Mouse (Mus musculus) hindbrain, embryonic 16.5 days (tissue): ENCODE measurements at regions not wholly inside any gene's neighbourhood (a gene's known extent, or its start where the extent isn't known, plus 50 kb on each side); places are given as distances from the start of the nearest gene placed in this dataset.

Experiments used
- ATAC-seq: fragments of 200-750 bp; cut with Nextera tagmentation; 2 replicates; pipeline ENCODE4 v1.8.0; 2017; ENCODE audit warnings: moderate TSS enrichment, moderate library complexity
- H3K27ac ChIP-seq: fragments of 300-500 bp; sonication (generic); 2 replicates; pipeline ENCODE4 v1.5.1; 2014; ENCODE audit warnings: low read depth, mild to moderate bottlenecking, control low read depth, low read length, moderate library complexity
- H3K27me3 ChIP-seq: fragments of 300-500 bp; sonication (generic); replicated peaks from 2 replicates; pipeline ENCODE4 v1.6.1; 2014; ENCODE audit warnings: low read length; ENCODE audit not compliant: control insufficient read depth, insufficient read depth
- H3K36me3 ChIP-seq: fragments of 300-500 bp; sonication (generic); 2 replicates; pipeline ENCODE4 v1.6.1; 2014; ENCODE audit warnings: mild to moderate bottlenecking, low read length, moderate library complexity, mixed read lengths; ENCODE audit not compliant: control insufficient read depth, insufficient read depth
- H3K4me1 ChIP-seq: fragments of 300-500 bp; sonication (generic); 2 replicates; pipeline ENCODE4 v1.6.1; 2014; ENCODE audit warnings: low read depth, low read length; ENCODE audit not compliant: control insufficient read depth, insufficient read depth
- H3K4me2 ChIP-seq: fragments of 300-500 bp; sonication (generic); 2 replicates; pipeline ENCODE4 v1.6.1; 2014; ENCODE audit warnings: mild to moderate bottlenecking, low read length, control low read depth, moderate library complexity
- H3K4me3 ChIP-seq: fragments of 300-500 bp; sonication (generic); 2 replicates; pipeline ENCODE4 v1.5.1; 2014; ENCODE audit warnings: mild to moderate bottlenecking, low read length, control low read depth, moderate library complexity
- H3K9ac ChIP-seq: fragments of 300-500 bp; sonication (generic); 2 replicates; pipeline ENCODE4 v1.6.1; 2014; ENCODE audit warnings: low read depth, mild to moderate bottlenecking, control low read depth, low read length, moderate library complexity
- H3K9me3 ChIP-seq: fragments of 300-500 bp; sonication (generic); 2 replicates; pipeline ENCODE4 v1.6.1; 2014; ENCODE audit warnings: mild to moderate bottlenecking, low read length, moderate library complexity; ENCODE audit not compliant: control insufficient read depth
- WGBS: fragments of 180-500 bp; shearing (Covaris S2); extraction: QIAGEN DNeasy Blood & Tissue Kit; methylation state at CpG from one replicate; pipeline ENCODE4 v1.1.7; 2014; 5-methylcytosine and 5-hydroxymethylcytosine counted together

DNA sequence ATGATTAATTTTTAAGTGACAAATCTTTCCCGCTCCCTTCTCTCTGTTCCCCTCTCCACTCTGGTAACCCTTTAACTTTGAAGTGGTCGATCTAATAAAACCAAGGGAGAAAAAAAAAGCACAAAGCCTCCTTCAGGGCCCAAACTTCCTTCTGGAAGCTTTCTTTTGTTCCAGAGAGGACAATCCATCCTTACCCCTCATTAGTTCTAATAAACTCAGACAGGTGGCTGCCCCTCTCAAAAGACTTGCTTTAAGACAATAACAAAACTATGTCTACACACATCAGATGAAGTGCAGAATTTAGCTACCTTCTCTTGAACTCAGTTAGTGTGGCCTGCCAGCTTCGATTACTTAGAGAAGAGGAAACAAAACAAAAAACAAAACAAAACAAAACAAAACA is 94.6 kb upstream of the Fat1 start:
- Histone ChIP-seq H3K36me3 (no peaks in the 10 kb centered on the region), H3K27ac (no peak overlapping the region), H3K4me3 (no peak overlapping the region), H3K4me2 (no peak overlapping the region), H3K4me1 (no peaks in the 10 kb centered on the region), H3K9ac (no peak overlapping the region), H3K27me3 (no peaks in the 10 kb centered on the region), H3K9me3 (no peaks in the 10 kb centered on the region)
- WGBS, result 32% methylated on average over 3 of the region's 3 CpGs
- ATAC-seq, result no peak

GRCm38 (mm10) chr8:44844362-44844761 is 90.9 kb upstream of the Fat1 start:
- Histone ChIP-seq H3K4me3 (no peak overlapping the region), H3K36me3 (no peaks in the 10 kb centered on the region), H3K9me3 (no peaks in the 10 kb centered on the region), H3K27ac (no peak overlapping the region), H3K4me2 (no peak overlapping the region), H3K4me1 (no peaks in the 10 kb centered on the region), H3K9ac (no peak overlapping the region), H3K27me3 (no peaks in the 10 kb centered on the region)
- ATAC-seq, result no peak
- 92% methylated on average over 1 of the region's 1 CpGs for WGBS

GRCm38 (mm10) chr8:44852223-44852622 is 83.0 kb upstream of the Fat1 start:
- no peaks in the 10 kb centered on the region for H3K4me1 ChIP-seq
- H3K4me3 ChIP-seq, result no peak overlapping the region
- WGBS, result 71% methylated on average over 4 of the region's 4 CpGs
- no peak for ATAC-seq
- no peak overlapping the region for H3K27ac ChIP-seq
- H3K9me3 ChIP-seq, result no peaks in the 10 kb centered on the region
- H3K9ac ChIP-seq, result no peak overlapping the region
- H3K36me3 ChIP-seq, result no peaks in the 10 kb centered on the region
- no peak overlapping the region for H3K4me2 ChIP-seq
- H3K27me3 ChIP-seq, result no peaks in the 10 kb centered on the region

GRCm38 (mm10) chr8:44855115-44855514 is 80.1 kb upstream of the Fat1 start:
- H3K4me2 ChIP-seq, result no peak overlapping the region
- ATAC-seq, result no peak
- H3K9me3 ChIP-seq, result no peaks in the 10 kb centered on the region
- H3K36me3 ChIP-seq, result no peaks in the 10 kb centered on the region
- no peaks in the 10 kb centered on the region for H3K4me1 ChIP-seq
- H3K27me3 ChIP-seq, result no peaks in the 10 kb centered on the region
- 82% methylated on average over 4 of the region's 4 CpGs for WGBS
- no peak overlapping the region for H3K27ac ChIP-seq
- no peak overlapping the region for H3K4me3 ChIP-seq
- H3K9ac ChIP-seq, result no peak overlapping the region

GRCm38 (mm10) chr8:44867202-44867601 is 68.0 kb upstream of the Fat1 start:
- H3K4me3 ChIP-seq, result no peak overlapping the region
- H3K4me1 ChIP-seq, result no peaks in the 10 kb centered on the region
- 82% methylated on average over 6 of the region's 6 CpGs for WGBS
- no peak overlapping the region for H3K9ac ChIP-seq
- no peaks in the 10 kb centered on the region for H3K27me3 ChIP-seq
- H3K4me2 ChIP-seq, result no peak overlapping the region
- H3K9me3 ChIP-seq, result no peaks in the 10 kb centered on the region
- H3K36me3 ChIP-seq, result no peaks in the 10 kb centered on the region
- H3K27ac ChIP-seq, result no peak overlapping the region
- ATAC-seq, result no peak

- 82% methylated on average over 5 of the region's 5 CpGs for WGBS
- H3K27ac ChIP-seq, result no peak overlapping the region
- no peaks in the 10 kb centered on the region for H3K27me3 ChIP-seq
- H3K4me3 ChIP-seq, result no peak overlapping the region
- H3K9me3 ChIP-seq, result no peaks in the 10 kb centered on the region
- H3K4me2 ChIP-seq, result no peak overlapping the region
- ATAC-seq, result no peak
- H3K36me3 ChIP-seq, result no peaks in the 10 kb centered on the region
- no peak overlapping the region for H3K9ac ChIP-seq
- no peaks in the 10 kb centered on the region for H3K4me1 ChIP-seq
Measured at GRCm38 (mm10) chr8:44867666-44868065, 67.6 kb upstream of the Fat1 start.

- Histone ChIP-seq H3K36me3 (no peaks in the 10 kb centered on the region), H3K4me3 (no peak overlapping the region), H3K27me3 (no peaks in the 10 kb centered on the region), H3K9me3 (no peaks in the 10 kb centered on the region), H3K4me1 (no peaks in the 10 kb centered on the region), H3K9ac (no peak overlapping the region), H3K27ac (no peak overlapping the region), H3K4me2 (no peak overlapping the region)
- WGBS, result 77% methylated on average over 5 of the region's 5 CpGs
- ATAC-seq, result no peak
Measured at GRCm38 (mm10) chr8:44877066-44877465, 58.2 kb upstream of the Fat1 start.

DNA sequence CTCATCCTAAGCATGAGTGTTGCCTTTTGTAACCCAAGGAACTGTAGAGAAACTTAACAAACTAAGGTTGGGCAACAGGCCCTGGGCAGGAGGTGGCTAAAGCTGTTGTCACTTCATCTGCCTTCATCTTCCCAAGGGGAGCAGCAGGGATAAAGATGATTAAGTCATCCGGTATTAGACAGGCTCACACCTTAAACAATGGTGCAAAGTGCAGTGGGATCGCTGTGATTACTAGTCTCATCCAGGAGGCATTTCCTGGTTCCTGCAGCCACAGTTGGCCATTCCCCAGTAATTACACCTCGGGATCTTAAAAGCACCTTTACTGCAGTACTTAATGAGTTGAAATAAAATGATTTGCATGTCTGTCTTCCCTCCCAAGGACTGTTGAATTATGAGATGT is 57.0 kb upstream of the Fat1 start:
- WGBS, result 69% methylated on average over 3 of the region's 3 CpGs
- H3K27me3 ChIP-seq, result no peaks in the 10 kb centered on the region
- no peak overlapping the region for H3K4me2 ChIP-seq
- no peak for ATAC-seq
- H3K9me3 ChIP-seq, result no peaks in the 10 kb centered on the region
- H3K36me3 ChIP-seq, result no peaks in the 10 kb centered on the region
- no peaks in the 10 kb centered on the region for H3K4me1 ChIP-seq
- H3K27ac ChIP-seq, result no peak overlapping the region
- H3K4me3 ChIP-seq, result no peak overlapping the region
- no peak overlapping the region for H3K9ac ChIP-seq

GRCm38 (mm10) chr8:44879186-44879585 is 56.1 kb upstream of the Fat1 start:
- H3K9ac ChIP-seq, result no peak overlapping the region
- 88% methylated on average over 4 of the region's 4 CpGs for WGBS
- H3K9me3 ChIP-seq, result no peaks in the 10 kb centered on the region
- no peak overlapping the region for H3K4me3 ChIP-seq
- H3K27ac ChIP-seq, result no peak overlapping the region
- no peaks in the 10 kb centered on the region for H3K36me3 ChIP-seq
- no peaks in the 10 kb centered on the region for H3K4me1 ChIP-seq
- ATAC-seq, result no peak
- H3K4me2 ChIP-seq, result no peak overlapping the region
- H3K27me3 ChIP-seq, result no peaks in the 10 kb centered on the region

DNA sequence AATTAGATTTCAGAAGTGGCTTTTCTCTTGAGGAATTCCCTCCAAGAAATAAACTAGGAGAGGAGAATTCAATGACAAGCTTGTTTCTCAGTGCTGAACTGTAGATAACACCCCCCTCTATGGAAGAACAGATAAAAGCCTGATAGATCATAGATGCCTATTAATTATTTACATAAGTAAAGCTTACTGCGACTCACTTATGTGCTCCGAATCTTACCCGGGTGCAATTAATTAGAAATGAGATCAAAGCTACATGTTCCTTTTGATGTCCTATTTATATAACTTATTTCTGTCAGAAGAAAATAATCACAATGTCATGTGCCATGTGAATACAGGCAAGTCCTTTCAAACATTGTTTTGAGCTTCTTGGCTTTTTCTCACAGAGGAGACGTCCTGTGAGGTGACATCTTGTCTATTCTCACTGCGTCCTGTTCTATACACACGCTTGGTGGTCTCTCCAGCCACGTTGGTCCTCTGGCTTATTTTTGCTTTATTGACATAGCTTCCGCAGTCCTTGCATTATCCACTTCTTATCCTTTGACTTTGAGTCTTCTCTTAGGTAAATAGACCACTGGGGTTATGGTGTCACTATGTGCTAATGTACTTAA is 50.7 kb upstream of the Fat1 start:
- WGBS, result 71% methylated on average over 8 of the region's 8 CpGs
- ATAC-seq, result no peak
- H3K4me1 ChIP-seq, result no peaks in the 10 kb centered on the region
- no peaks in the 10 kb centered on the region for H3K27me3 ChIP-seq
- H3K9me3 ChIP-seq, result no peaks in the 10 kb centered on the region
- no peak overlapping the region for H3K4me3 ChIP-seq
- H3K27ac ChIP-seq, result no peak overlapping the region
- no peaks in the 10 kb centered on the region for H3K36me3 ChIP-seq
- H3K9ac ChIP-seq, result no peak overlapping the region
- no peak overlapping the region for H3K4me2 ChIP-seq
